Mouse (Mus musculus) embryonic fibroblast, embryonic 13.5 days (primary cell): ENCODE measurements at regions not wholly inside any gene's neighbourhood (a gene's known extent, or its start where the extent isn't known, plus 50 kb on each side); places are given as distances from the start of the nearest gene placed in this dataset.

Experiments used
- H3K27ac ChIP-seq: 2 replicates; pipeline ENCODE4 v1.5.1; 2012; ENCODE audit warnings: low read length, control low read depth, inconsistent platforms; ENCODE audit not compliant: insufficient read depth
- H3K4me1 ChIP-seq: 2 replicates; pipeline ENCODE4 v1.6.1; 2011; ENCODE audit warnings: low read length; ENCODE audit not compliant: control insufficient read depth, insufficient read depth
- H3K4me3 ChIP-seq: 2 replicates; pipeline ENCODE4 v1.5.1; 2011; ENCODE audit warnings: mild to moderate bottlenecking, control low read depth, low read length; ENCODE audit not compliant: insufficient read depth
- CTCF ChIP-seq: IDR thresholded peaks from 2 replicates; pipeline ENCODE4 v1.5.1; 2011; ENCODE audit warnings: mild to moderate bottlenecking, control low read depth, low read length, moderate library complexity, borderline replicate concordance; ENCODE audit not compliant: insufficient read depth
- POLR2A ChIP-seq: IDR thresholded peaks from 2 replicates; pipeline ENCODE4 v1.6.1; 2011; ENCODE audit warnings: low read depth, mild to moderate bottlenecking, control low read depth, low read length, moderate library complexity

- Histone ChIP-seq H3K4me3 (no peak overlapping the region), H3K4me1 (no peaks in the 10 kb centered on the region), H3K27ac (no peak overlapping the region)
- no peak for TF ChIP-seq POLR2A
- no peak for TF ChIP-seq CTCF
Measured at GRCm38 (mm10) chr2:170294657-170295056, 133.0 kb downstream of the Bcas1 start.

DNA sequence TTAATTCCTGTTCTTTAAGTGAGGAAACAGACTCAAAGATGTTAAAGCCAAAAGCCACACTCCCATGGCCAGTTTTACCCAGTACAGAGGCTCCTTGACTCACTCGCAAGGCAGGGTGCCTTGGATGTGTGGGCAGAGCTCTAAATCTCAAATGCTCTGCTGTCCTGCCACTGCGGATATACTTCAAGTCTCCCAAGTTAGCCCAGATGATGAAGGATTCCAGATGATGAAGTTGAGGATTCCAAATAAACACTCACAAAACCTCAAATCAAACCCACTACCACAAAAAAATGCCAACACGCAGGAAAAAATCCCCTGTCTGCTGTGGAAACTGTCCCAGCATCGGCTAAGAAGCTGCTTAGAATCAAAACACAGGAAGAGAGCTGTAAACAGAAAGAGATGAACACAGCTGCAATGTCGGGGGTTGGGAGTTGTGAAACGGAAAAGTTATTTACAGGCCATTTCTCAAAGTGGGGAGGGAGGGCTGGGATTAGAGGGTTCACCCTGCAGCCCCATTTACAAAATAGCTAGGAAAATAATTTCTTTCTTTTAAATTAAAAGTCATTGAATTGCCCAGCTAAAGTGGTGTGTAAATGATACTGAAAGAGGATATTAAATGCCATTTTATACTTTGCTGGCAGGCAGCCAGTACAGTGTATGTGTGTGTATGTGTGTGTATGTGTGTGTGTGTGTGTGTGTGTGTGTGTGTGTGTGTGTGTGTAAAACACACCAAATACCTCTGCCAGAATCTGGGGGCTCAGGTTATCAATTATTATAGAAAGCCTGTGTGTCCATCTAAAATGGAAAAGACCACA is 135.6 kb downstream of the Bcas1 start:
- H3K4me1 ChIP-seq, result no peaks in the 10 kb centered on the region
- H3K4me3 ChIP-seq, result no peak overlapping the region
- TF ChIP-seq CTCF (no peak), POLR2A (no peak)
- H3K27ac ChIP-seq, result peak overlapping the region; percentile 62; the same call in 1 of the 2 replicates

GRCm38 (mm10) chr2:170289378-170289960 is 138.2 kb downstream of the Bcas1 start:
- no peak for TF ChIP-seq CTCF
- no peak for TF ChIP-seq POLR2A
- Histone ChIP-seq H3K27ac (no peak overlapping the region), H3K4me3 (no peak overlapping the region), H3K4me1 (peaks cover 3% of the 10 kb centered on the region)

GRCm38 (mm10) chr2:170288787-170289186 is 138.9 kb downstream of the Bcas1 start:
- no peak for TF ChIP-seq CTCF
- no peak for TF ChIP-seq POLR2A
- no peak overlapping the region for H3K4me3 ChIP-seq
- H3K4me1 ChIP-seq, result peaks cover 3% of the 10 kb centered on the region
- no peak overlapping the region for H3K27ac ChIP-seq

GRCm38 (mm10) chr2:170288196-170288595 is 139.4 kb downstream of the Bcas1 start:
- Histone ChIP-seq H3K4me1 (peaks cover 3% of the 10 kb centered on the region), H3K4me3 (no peak overlapping the region), H3K27ac (no peak overlapping the region)
- TF ChIP-seq CTCF, result no peak
- TF ChIP-seq POLR2A, result no peak

DNA sequence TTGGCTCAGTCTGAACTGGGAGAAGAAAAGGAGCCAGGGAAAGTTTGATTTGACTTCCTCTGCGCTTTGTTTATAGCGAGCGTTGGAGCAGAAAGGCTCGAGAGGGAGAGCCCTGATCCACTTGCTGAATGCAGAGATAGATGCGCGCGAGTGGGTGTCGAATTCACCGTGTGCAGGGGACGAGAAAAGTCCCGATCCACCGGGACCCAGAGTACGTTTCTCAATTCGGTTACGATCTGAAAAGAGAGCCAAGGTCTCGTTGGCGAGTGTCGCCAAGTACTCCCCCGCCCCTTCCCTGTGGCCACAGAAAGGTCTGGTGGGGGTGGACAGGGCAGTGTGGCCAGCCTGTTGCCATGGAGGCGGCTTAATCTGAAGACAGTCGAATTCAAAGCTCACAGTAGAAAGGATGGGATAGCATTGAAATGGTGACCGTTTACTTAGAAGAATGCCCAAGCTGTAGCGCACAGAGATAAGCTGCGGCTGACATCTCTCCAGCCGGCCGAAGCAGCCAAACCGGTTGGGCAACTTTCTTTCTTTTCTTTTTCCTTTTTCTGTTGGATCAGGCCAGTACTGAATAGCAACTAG is 139.5 kb upstream of the Zfp217 start:
- Histone ChIP-seq H3K27ac (no peak overlapping the region), H3K4me3 (peak overlapping the region; percentile 22), H3K4me1 (peaks cover 3% of the 10 kb centered on the region)
- TF ChIP-seq POLR2A (no peak), CTCF (no peak)

- H3K4me1 ChIP-seq, result peaks cover 3% of the 10 kb centered on the region
- TF ChIP-seq CTCF, result no peak
- no peak for TF ChIP-seq POLR2A
- H3K4me3 ChIP-seq, result no peak overlapping the region
- no peak overlapping the region for H3K27ac ChIP-seq
Measured at GRCm38 (mm10) chr2:170286773-170287172, 138.9 kb upstream of the Zfp217 start.

GRCm38 (mm10) chr2:170282463-170282862 is 134.6 kb upstream of the Zfp217 start:
- H3K4me3 ChIP-seq, result no peak overlapping the region
- TF ChIP-seq CTCF (no peak), POLR2A (no peak)
- H3K27ac ChIP-seq, result no peak overlapping the region
- peaks cover 3% of the 10 kb centered on the region for H3K4me1 ChIP-seq

GRCm38 (mm10) chr2:170281311-170282008 is 133.6 kb upstream of the Zfp217 start:
- no peak for TF ChIP-seq POLR2A
- H3K4me3 ChIP-seq, result no peak overlapping the region
- H3K4me1 ChIP-seq, result 0 out of 2 replicates have a peak, but pooled peaks cover 3% of the 10 kb centered on the region
- H3K27ac ChIP-seq, result no peak overlapping the region
